Mouse (Mus musculus) left cerebral cortex, postnatal 14 days (tissue): ENCODE measurements at regions not wholly inside any gene's neighbourhood (a gene's known extent, or its start where the extent isn't known, plus 50 kb on each side); places are given as distances from the start of the nearest gene placed in this dataset.
A peak's percentile ranks its signal among the peaks of the same experiment; 100 is the strongest.

Experiments
- DNase-seq, 2 experiments: peaks; one replicate each; pipeline ENCODE4 v3.0.0; 2021 to 2022; ENCODE audit warnings: low spot score in 2 of 2, mixed read lengths in 1 of 2
- intact Hi-C: fragments of 180-260 bp; cut with DNase I; formaldehyde crosslinking; loops from one replicate; pipeline ENCODE4 v1.15.1; 2025

- no peak for DNase-seq
- intact Hi-C loops: no loop called here
These were observed 217.8 kb downstream of the Mycn start for GRCm38 (mm10) chr12:12723724-12724487.

DNA sequence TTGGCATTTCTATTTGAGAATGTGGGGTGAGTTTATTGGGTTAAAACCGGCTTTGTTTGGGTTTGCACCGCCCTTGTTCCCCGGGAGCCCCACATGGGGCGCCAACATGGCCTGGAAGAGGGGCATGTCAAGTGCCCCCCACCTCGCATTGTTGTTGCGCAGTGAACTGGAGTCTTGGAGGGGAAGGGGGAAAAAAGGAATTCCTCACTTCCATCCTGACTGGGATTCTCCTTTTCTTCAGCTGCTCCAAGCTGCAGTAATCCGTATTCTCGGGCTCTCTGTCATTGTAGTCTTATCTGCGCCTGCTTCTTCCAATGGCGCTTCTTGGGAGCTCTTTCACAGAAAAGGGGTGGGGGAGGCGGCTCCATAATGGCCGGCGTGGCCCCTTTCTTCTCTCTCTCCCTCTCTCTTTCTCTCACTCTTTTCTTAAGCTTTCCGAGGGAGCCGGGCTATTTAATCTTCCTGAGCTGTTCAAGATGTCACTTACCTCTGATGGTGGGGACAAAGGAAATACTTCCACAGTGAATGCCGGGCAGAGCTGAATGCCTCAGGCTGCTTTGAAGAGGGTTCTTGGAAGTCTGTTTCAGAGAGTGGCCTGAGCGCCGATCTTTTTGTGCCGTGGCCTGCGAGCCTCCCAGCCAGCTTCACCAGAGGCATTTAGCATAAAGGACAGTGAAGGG, 218.6 kb downstream of the Mycn start:
- DNase-seq: no peak
- intact Hi-C loops: no loop called here

DNA sequence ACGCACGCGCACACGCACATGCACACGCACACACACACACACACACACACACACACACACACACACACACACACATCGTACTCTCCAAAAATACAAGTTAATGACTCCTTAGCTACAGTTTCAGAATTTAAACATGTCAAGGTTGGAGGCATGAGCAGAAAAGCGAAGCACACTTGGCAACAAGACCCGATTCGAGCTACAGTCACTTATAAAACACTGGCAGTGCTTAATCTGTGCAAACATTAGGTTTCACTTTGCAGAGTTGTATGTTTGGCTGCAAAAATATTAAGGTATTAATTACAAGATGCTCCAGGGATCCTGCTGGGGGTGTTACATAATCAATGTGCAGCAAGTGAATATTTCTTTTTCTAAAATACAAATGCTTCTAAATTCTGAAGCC, 225.0 kb downstream of the Mycn start:
- DNase-seq: peak in 1 of 2 experiments; percentile 33
- intact Hi-C loops: loop anchor here (10.0 kb wide), 1 partner anchor 292 kb away; no protein-coding TSS in a partner anchor

DNA sequence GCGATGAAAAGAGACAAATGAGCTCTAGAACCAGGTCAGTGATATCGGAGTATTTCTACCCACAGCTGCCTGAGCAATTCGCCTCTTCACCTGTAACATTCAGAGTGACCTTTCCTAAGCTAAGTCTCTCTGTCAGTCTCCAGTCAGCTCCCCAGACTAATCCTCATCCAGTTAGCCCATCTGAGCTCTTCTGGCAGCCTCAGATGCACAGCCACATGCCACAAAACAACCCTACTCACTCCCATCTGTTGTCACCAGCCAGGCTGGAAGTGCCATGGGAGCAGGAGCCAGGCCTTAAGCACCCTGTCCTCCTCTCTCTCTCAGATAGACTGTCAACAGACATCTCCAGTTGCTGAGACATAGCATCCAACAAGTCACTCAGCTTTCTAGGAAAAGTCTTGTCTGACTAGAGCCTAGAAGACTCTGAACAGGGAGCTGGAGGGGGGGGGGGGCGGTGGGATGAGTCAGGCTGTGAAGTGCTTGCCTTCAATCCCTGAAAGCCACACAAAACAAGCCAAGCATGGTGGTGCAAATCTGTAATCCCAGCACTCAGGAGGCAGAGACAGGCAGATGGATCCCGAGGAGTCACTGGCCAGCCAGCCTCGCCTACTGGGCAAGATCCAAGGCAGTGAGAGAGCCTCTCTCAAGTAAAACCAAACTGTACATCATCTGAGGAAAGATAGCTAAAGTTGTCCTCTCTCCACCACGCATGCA, 225.6 kb downstream of the Mycn start:
- intact Hi-C loops: loop anchor here (10.0 kb wide), 1 partner anchor 291 kb away; no protein-coding TSS in a partner anchor
- peak; percentile 17 to 24 for DNase-seq

- intact Hi-C loops: loop anchor here (10.0 kb wide), 1 partner anchor 291 kb away; no protein-coding TSS in a partner anchor
- peak in 1 of 2 experiments; percentile 13 for DNase-seq
These were observed 226.2 kb downstream of the Mycn start for GRCm38 (mm10) chr12:12715528-12715927.

GRCm38 (mm10) chr12:12710184-12710609, 231.5 kb downstream of the Mycn start:
- DNase-seq: no peak
- intact Hi-C loops: loop anchor here (10.0 kb wide), 1 partner anchor 285 kb away; no protein-coding TSS in a partner anchor

GRCm38 (mm10) chr12:12708954-12709523, 232.7 kb downstream of the Mycn start:
- DNase-seq: peak in 1 of 2 experiments; percentile 15
- intact Hi-C loops: loop anchor here (10.0 kb wide), 1 partner anchor 226 kb away; no protein-coding TSS in a partner anchor

DNA sequence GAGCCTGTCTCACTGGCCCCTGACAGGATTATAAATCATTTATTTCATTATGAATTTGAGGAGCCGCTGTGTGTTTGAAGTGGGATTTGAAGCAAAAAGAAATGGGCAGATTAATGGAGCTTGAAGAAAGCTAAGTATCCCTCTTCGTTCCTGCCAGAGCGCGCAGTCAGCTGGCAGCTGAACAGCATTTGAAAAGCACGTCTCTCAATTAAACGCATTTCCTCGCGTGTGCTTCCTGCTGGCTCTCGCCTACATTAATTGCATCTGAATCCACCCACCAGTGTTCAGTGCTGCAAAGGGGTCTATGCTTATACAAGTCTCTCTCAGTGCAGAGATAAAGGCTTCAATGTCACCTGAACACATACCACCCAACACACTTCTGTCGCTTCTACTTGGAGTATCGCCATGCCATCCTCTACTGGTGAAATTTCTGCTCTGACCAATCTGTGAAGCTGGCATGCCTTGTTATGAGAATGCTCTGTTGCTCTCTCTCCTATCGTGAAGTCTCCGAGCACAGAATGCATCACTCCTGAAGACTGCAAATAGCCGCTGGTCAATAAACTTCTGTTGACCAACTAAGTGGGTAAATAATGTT, 235.3 kb downstream of the Mycn start:
- no peak for DNase-seq
- intact Hi-C loops: loop anchor here (10.0 kb wide), 1 partner anchor 228 kb away; no protein-coding TSS in a partner anchor

GRCm38 (mm10) chr12:12701735-12702134, 240.0 kb downstream of the Mycn start:
- no peak for DNase-seq
- intact Hi-C loops: loop anchor here (10.0 kb wide), 1 partner anchor 233 kb away; no protein-coding TSS in a partner anchor

DNA sequence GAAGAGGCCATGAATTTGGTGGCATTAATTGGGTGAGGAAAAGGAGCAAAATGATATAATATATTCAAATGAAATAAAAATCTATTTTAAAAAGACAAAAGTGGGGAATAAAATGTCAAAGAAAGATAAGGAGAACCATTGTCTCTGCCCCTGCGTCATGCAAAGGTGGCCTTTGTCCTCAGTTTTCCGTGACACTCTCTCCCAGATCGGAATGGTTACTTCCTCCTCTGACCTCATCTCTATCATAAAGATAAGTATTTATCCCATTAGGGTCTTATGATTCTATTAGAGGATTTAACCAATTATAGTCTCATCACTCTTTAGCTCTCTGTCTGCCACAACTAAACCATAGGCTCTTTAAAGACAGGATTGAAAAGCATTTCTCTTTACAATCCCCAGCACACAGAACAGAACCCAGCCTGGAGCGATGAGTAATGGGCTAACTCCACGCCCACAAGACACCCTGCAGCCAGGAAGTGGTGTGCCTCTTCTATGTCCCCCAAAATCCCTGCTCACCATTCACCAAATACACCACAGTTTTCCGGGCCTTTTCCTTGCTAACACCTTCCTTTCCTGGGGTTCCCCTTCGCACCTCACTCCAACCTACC, 240.6 kb downstream of the Mycn start:
- no peak for DNase-seq
- intact Hi-C loops: loop anchor here (10.0 kb wide), 1 partner anchor 234 kb away; no protein-coding TSS in a partner anchor

DNA sequence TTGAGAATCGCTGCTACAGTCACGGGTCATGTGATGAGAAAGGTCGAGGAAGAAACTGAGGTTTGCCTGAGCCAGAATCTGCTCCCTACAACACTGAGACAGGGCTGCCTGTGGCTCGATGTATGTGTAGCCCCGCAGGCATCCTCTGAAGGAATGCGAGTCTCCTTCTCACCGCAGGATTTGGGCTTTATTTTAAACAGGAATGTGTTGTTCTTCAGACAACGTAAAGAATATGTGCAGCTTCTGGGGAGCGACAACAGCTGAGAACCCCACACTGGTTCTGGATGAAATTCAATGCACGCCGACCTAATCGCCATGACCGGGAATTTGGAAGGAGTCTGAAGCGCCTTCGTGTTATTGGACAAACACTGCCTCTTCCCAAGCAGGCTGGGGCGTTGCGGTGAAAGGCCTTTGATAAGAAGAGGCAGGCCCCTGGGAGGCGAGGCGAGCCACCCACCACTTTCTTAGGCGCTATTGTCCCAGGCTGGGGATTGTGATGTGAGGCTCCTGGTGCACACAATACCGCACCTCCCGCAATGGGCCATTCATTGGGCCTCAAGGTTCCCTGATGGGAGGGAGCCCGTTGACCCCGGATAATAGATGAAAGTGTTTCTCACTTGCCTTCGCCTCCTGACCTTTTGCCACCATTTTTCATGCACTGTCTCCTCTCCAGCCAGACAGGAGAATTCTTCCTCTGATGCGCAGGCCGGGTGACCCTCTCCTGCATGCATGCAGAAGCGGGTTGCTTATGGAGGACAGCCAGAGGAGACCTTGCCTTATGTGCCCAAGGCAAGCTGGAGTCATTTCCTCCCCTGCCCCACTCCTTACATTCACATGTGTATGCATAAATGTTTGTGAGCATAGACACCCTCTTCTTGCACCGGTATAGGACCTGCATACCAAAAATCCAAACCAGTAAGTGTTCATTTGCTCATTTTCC, 247.6 kb downstream of the Mycn start:
- intact Hi-C loops: no loop called here
- DNase-seq: no peak

DNA sequence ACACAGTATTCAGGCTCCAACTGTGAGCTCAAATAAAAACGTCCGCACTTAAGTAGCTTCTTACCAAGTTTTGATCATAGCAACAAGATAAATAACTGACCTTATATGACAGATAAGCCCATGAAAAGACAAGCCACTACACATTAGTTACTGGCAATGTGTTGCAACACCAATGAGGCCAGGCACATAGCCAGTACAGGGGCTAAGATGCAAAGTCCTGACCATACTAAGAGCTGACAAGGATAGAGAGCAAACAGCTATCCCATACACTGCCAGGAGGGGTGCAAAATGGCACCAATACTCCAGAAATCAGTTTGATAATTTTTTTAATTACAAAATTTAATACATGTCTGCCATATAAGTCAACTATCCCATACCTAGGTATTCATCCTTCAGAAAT, 254.3 kb downstream of the Mycn start:
- no peak for DNase-seq
- intact Hi-C loops: no loop called here

DNA sequence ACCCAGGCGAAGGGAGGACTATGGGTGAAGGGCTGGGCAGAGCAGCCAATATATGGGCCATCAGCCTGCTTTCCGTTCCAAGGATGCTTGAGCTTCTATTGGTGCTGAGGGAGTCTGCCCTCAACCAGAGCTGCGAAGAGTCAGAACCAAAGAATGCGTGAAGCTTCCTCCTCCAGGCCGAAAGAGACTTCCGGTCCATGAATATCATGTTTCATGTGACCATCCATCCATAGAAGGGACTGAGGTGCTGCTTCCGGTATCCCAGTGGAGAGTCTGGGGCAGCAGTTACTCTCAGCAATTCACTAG, 256.5 kb downstream of the Mycn start:
- intact Hi-C loops: no loop called here
- DNase-seq: no peak

- peak in 1 of 2 experiments; percentile 28 for DNase-seq
- intact Hi-C loops: no loop called here
These were observed 257.1 kb downstream of the Mycn start for GRCm38 (mm10) chr12:12684481-12685216.

- intact Hi-C loops: no loop called here
- DNase-seq: no peak
These were observed 257.8 kb downstream of the Mycn start for GRCm38 (mm10) chr12:12683733-12684470.

DNA sequence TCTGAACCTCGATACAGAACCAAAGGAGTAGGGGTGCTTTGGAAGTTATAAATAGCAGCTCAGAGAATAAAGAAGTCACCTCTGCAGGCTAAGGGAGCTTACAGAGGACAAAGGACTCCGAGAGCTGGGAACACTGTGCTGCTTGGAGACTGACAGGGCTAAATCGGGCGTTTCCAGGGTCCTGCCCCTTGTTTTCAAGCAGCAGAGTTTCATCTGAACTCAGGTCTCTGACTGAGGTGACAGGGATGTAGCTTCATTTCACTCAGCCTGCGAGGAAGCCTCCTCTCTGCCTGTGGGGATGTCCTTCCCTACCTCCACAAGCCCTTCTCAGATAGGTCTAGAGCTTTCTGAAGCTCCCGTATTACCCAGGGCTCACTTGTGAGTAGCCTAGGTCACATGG, 260.6 kb downstream of the Mycn start:
- DNase-seq: peak in 1 of 2 experiments; percentile 14
- intact Hi-C loops: no loop called here
